Mouse (Mus musculus) stomach, embryonic 14.5 days (tissue): ENCODE measurements around the gene Gga2. TPM values are rescaled to one million over a fixed set of nuclear protein-coding genes. Genes with fewer than 3 reads are reported as not detected.

Experiments
- ATAC-seq: fragments of 200-750 bp; cut with Nextera tagmentation; 2 replicates; pipeline ENCODE4 v1.8.0; 2017; ENCODE audit warnings: low read depth, moderate TSS enrichment; ENCODE audit not compliant: insufficient number of reproducible peaks, insufficient read depth, low FRiP score
- H3K27ac ChIP-seq: fragments of 300-500 bp; sonication (generic); 2 replicates; pipeline ENCODE4 v1.5.1; 2014; ENCODE audit warnings: mild to moderate bottlenecking, low read length, moderate library complexity, mixed read lengths
- H3K27me3 ChIP-seq: fragments of 300-500 bp; sonication (generic); 2 replicates; pipeline ENCODE4 v1.6.1; 2014; ENCODE audit warnings: low read length, control low read depth, mixed read lengths; ENCODE audit not compliant: control insufficient read depth, insufficient read depth
- H3K36me3 ChIP-seq: fragments of 300-500 bp; sonication (generic); 2 replicates; pipeline ENCODE4 v1.6.1; 2014; ENCODE audit warnings: mild to moderate bottlenecking, control low read depth, low read length, moderate library complexity, mixed read lengths; ENCODE audit not compliant: control insufficient read depth, insufficient read depth
- H3K4me1 ChIP-seq: fragments of 300-500 bp; sonication (generic); 2 replicates; pipeline ENCODE4 v1.6.1; 2014; ENCODE audit warnings: low read length, control low read depth, mixed read lengths; ENCODE audit not compliant: control insufficient read depth, insufficient read depth
- H3K4me2 ChIP-seq: fragments of 300-500 bp; sonication (generic); replicated peaks from 2 replicates; pipeline ENCODE4 v1.6.1; 2014; ENCODE audit warnings: low read depth, low read length, control low read depth
- H3K4me3 ChIP-seq: fragments of 300-500 bp; sonication (generic); 2 replicates; pipeline ENCODE4 v1.5.1; 2014; ENCODE audit warnings: low read depth, low read length, control low read depth
- H3K9ac ChIP-seq: fragments of 300-500 bp; sonication (generic); replicated peaks from 2 replicates; pipeline ENCODE4 v1.6.1; 2014; ENCODE audit warnings: low read depth, mild to moderate bottlenecking, control low read depth, low read length, moderate library complexity, mixed read lengths
- H3K9me3 ChIP-seq: fragments of 300-500 bp; sonication (generic); 2 replicates; pipeline ENCODE4 v1.6.1; 2016; ENCODE audit warnings: low read depth, low read length, control low read depth; ENCODE audit not compliant: control insufficient read depth
- WGBS: fragments of 180-500 bp; shearing (Covaris S2); extraction: QIAGEN DNeasy Blood & Tissue Kit; methylation state at CpG from one replicate; pipeline ENCODE4 v1.1.7; 2014; 5-methylcytosine and 5-hydroxymethylcytosine counted together
- polyA plus RNA-seq: library from polyadenylated mRNA; unstranded; fragments of >200 nt; fragmentation: Nextera tagmentation; extraction: Ambion mirVana; gene quantifications from 2 replicates; pipeline ENCODE4 v1.2.1, GENCODE M21; 2014

The Gga2 gene
- polyA plus RNA-seq, 1 experiment from 2014 or later = 48.2 TPM

DNA sequence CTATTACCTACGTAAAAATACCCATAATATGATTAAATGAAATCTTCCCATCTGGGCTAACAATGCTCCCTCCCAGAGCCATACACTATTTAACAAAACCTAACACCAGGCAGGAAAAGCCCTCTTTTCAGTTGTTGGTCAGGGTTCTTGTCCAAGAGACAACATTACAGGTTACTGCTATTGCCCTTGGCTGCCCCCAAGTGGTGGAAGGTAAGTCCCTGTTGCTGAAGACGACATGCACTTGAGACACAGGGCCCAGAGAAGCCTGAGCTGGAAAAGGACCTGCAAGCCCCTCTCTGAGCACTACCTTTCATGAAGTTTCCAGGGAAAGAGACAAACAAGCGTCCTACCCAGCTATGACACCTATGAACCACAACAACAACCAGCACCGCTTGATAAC lies 46.0 kb downstream of the Gga2 start:
- no peak overlapping the region for H3K4me3 ChIP-seq
- no peak overlapping the region for H3K9ac ChIP-seq
- H3K9me3 ChIP-seq = no peaks in the 10 kb centered on the region
- H3K27ac ChIP-seq = no peak overlapping the region
- peaks cover 23% of the 10 kb centered on the region for H3K36me3 ChIP-seq
- 50% methylated on average over 4 of the region's 4 CpGs for WGBS
- no peak overlapping the region for H3K4me2 ChIP-seq
- no peaks in the 10 kb centered on the region for H3K27me3 ChIP-seq
- ATAC-seq = no peak
- no peaks in the 10 kb centered on the region for H3K4me1 ChIP-seq

GRCm38 (mm10) chr7:121971698-121972097 lies 49.3 kb downstream of the Gga2 start:
- no peak for ATAC-seq
- no peaks in the 10 kb centered on the region for H3K9me3 ChIP-seq
- H3K4me2 ChIP-seq = no peak overlapping the region
- peaks cover 18% of the 10 kb centered on the region for H3K36me3 ChIP-seq
- H3K9ac ChIP-seq = no peak overlapping the region
- H3K27ac ChIP-seq = no peak overlapping the region
- WGBS = 83% methylated on average over 3 of the region's 3 CpGs
- no peak overlapping the region for H3K4me3 ChIP-seq
- no peaks in the 10 kb centered on the region for H3K4me1 ChIP-seq
- no peaks in the 10 kb centered on the region for H3K27me3 ChIP-seq

DNA sequence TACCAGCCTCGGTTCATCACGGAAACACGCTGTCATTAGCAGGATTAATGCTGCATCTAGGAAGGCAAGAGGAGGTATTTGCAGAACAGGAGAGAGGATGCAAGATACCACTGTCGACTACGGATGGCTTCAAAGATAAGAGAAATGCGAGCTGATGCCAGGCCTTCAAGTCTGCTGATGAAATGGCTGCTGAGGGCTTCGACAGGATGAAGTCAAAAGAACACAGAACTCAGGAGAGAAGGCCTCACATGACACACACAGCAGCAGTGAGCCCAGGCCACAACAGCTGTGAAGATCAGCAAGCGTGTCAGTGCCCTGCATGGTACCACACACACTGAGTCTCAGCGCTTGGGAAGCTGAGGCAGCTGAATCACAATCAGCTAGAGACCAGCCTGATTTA lies 50.8 kb downstream of the Gga2 start:
- ATAC-seq = no peak
- no peaks in the 10 kb centered on the region for H3K27me3 ChIP-seq
- 75% methylated on average over 9 of the region's 9 CpGs for WGBS
- H3K4me3 ChIP-seq = no peak overlapping the region
- H3K4me2 ChIP-seq = no peak overlapping the region
- no peaks in the 10 kb centered on the region for H3K4me1 ChIP-seq
- H3K36me3 ChIP-seq = peaks cover 16% of the 10 kb centered on the region
- no peak overlapping the region for H3K27ac ChIP-seq
- no peaks in the 10 kb centered on the region for H3K9me3 ChIP-seq
- no peak overlapping the region for H3K9ac ChIP-seq

DNA sequence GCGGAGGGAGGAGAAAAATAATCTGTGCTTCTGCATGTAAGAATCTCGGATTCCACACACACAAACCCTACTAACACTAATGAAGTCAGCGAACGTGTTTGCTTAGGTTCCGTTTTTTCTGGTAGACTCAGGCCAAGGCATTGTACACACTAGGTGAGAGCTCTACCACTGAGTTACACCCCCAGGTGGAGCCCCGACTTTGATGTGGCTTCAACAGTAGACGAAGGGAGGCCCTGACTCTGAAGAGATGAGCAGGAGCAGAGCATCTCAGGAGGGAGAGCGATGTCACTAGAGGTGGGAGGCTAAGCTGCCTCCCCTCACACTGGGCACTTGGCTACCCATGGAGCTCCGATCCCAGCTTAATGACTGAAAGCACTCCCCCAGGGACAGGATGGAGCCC lies 52.2 kb downstream of the Gga2 start:
- peaks cover 16% of the 10 kb centered on the region for H3K36me3 ChIP-seq
- no peak overlapping the region for H3K4me2 ChIP-seq
- H3K9me3 ChIP-seq = no peaks in the 10 kb centered on the region
- no peak overlapping the region for H3K9ac ChIP-seq
- ATAC-seq = no peak
- no peaks in the 10 kb centered on the region for H3K4me1 ChIP-seq
- WGBS = 86% methylated on average over 9 of the region's 9 CpGs
- no peaks in the 10 kb centered on the region for H3K27me3 ChIP-seq
- H3K4me3 ChIP-seq = no peak overlapping the region
- H3K27ac ChIP-seq = no peak overlapping the region

DNA sequence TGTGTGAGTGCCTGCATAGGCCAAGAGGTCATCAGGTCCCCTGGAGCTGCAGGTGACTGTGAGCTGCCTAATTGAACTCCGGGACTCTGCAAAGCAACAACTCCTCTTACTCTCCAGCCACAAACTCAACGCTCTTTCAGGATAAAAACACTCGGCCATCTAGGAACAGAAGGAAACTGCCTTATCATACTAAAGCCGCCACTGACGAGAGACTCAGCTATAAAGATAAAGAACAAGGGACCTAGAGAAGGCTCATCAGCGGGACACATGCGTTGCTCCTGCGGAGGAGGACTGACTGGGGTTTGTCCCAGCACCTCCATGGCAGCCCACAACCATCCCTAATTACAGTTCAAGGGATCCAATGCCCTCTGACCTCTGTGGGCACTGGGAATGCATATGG lies 52.8 kb downstream of the Gga2 start:
- H3K27me3 ChIP-seq = no peaks in the 10 kb centered on the region
- no peak overlapping the region for H3K4me2 ChIP-seq
- peaks cover 11% of the 10 kb centered on the region for H3K36me3 ChIP-seq
- no peak overlapping the region for H3K9ac ChIP-seq
- no peak for ATAC-seq
- H3K27ac ChIP-seq = no peak overlapping the region
- no peaks in the 10 kb centered on the region for H3K9me3 ChIP-seq
- no peaks in the 10 kb centered on the region for H3K4me1 ChIP-seq
- 77% methylated on average over 8 of the region's 8 CpGs for WGBS
- H3K4me3 ChIP-seq = no peak overlapping the region

DNA sequence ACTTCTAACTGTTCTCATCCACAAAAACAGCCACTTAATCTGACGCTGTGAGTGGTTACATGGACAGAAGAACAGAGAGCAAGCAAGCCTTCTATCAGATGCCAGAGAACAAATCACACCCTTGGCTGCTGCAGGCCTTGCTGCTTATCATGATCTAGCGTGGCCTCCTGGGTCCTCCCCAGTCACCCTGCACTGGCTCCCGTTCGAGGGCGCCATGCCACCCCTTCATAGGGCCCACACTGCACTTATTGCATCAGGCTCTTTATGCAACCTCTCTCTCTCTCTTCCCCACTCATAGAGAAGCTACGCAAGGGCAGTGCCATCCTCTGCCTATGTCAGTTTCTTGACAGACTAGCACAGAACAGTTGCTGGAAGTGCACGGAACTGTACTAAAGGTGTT lies 54.9 kb downstream of the Gga2 start:
- no peaks in the 10 kb centered on the region for H3K9me3 ChIP-seq
- no peak overlapping the region for H3K9ac ChIP-seq
- peaks cover 16% of the 10 kb centered on the region for H3K36me3 ChIP-seq
- no peak overlapping the region for H3K4me3 ChIP-seq
- H3K27ac ChIP-seq = no peak overlapping the region
- H3K4me1 ChIP-seq = no peaks in the 10 kb centered on the region
- WGBS = 85% methylated on average over 7 of the region's 7 CpGs
- H3K27me3 ChIP-seq = no peaks in the 10 kb centered on the region
- H3K4me2 ChIP-seq = no peak overlapping the region
- no peak for ATAC-seq

DNA sequence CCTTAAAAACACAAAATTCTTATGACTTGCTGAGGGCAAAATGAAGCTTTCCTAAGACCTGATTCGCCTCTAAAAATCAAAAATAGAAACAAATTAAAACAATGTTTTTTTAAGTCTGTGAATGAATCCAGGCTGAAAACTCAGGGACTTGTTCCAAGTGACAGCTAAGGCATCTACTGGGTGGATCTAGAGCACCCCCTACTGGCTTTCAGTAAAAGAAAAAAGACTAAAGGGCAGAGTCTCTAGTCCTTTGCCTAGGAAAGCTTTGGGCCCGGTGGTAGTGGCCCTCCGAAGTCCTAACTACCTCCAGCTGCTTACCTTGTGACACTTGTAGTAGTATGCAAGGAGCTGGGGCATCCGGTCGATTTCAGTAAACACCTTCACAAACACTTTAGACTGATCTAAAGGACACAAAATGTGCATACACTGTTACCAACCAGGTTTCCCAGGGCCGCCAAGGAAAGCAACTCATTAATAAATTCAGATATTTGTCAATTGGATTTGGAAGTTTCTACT lies 57.1 kb downstream of the Gga2 start:
- ATAC-seq = no peak
- no peak overlapping the region for H3K4me3 ChIP-seq
- H3K9me3 ChIP-seq = no peaks in the 10 kb centered on the region
- no peak overlapping the region for H3K9ac ChIP-seq
- H3K4me1 ChIP-seq = no peaks in the 10 kb centered on the region
- no peak overlapping the region for H3K4me2 ChIP-seq
- H3K27me3 ChIP-seq = no peaks in the 10 kb centered on the region
- no peak overlapping the region for H3K27ac ChIP-seq
- H3K36me3 ChIP-seq = peaks cover 12% of the 10 kb centered on the region; the same call in 1 of the 2 replicates
- WGBS = 63% methylated on average over 6 of the region's 6 CpGs

DNA sequence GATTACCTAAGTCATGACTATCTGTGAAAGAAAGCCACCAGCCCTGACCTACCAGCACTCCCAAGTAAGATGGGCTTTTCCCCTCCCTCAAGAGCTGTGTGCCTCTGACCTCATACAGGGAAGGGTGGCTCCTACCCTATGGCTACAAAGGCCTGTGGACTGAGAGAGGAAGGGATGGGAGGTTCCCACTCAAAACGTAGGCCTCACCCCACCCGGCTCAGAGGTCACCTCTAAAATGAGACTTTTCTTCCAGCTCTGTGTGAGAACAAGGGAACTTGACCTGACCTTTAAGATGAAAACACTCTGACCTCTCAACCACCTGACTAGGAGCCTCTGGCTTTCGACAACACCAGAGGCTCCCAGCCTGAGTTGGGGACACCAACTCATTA lies 58.5 kb downstream of the Gga2 start:
- Histone ChIP-seq H3K4me3 (no peak overlapping the region), H3K9ac (no peak overlapping the region), H3K36me3 (peaks cover 12% of the 10 kb centered on the region; the same call in 1 of the 2 replicates), H3K9me3 (no peaks in the 10 kb centered on the region), H3K27me3 (no peaks in the 10 kb centered on the region), H3K27ac (no peak overlapping the region), H3K4me1 (no peaks in the 10 kb centered on the region), H3K4me2 (no peak overlapping the region)
- WGBS = 69% methylated on average over 3 of the region's 3 CpGs
- ATAC-seq = no peak

- Histone ChIP-seq H3K9ac (no peak overlapping the region), H3K27me3 (no peaks in the 10 kb centered on the region), H3K4me2 (no peak overlapping the region), H3K4me1 (no peaks in the 10 kb centered on the region), H3K27ac (no peak overlapping the region), H3K9me3 (no peaks in the 10 kb centered on the region), H3K36me3 (peaks cover 12% of the 10 kb centered on the region; the same call in 1 of the 2 replicates), H3K4me3 (no peak overlapping the region)
- no peak for ATAC-seq
- 87% methylated on average over 7 of the region's 7 CpGs for WGBS
Observed at GRCm38 (mm10) chr7:121961913-121962570, 59.0 kb downstream of the Gga2 start.
